In genomic region chr9:98158421-98158820, GRCm38 (mm10) we compare ENCODE assay signal across 16 mouse cellular contexts.
DNase-seq lines count a peak whose midpoint lies in the region; ATAC-seq lines count a peak whose summit lies in the region.
"Had no signal": no experiment of that assay in that cellular context is flagged by ENCODE, and none has a peak within 500 bp of the region (broad histone marks: within the 10 kb centered on the region; RNA-seq: fewer than 3 reads in every experiment).

No protein-coding gene starts in this region.

- DNase-seq in adrenal gland, postnatal 10 days, result peak; percentile 8
- DNase-seq in adrenal gland, postnatal 4 days (ENCODE audit: low spot score in 2 of 2), result no peak
- DNase-seq in frontal cortex, adult 2 months (ENCODE audit: extremely low spot score in 1 of 2, low spot score in 1 of 2), result peak; percentile 17 to 48
- DNase-seq in frontal cortex, postnatal 25 days (ENCODE audit: low spot score in 2 of 2), result no peak
- DNase-seq in layer of hippocampus, adult 9-11 months, result peak; percentile 47
- DNase-seq in layer of hippocampus, postnatal 14 days (ENCODE audit: low spot score in 2 of 2), result no peak
- DNase-seq in brain, embryonic 18.5 days (ENCODE audit: low read depth, low spot score), result peak; percentile 8
- DNase-seq: adrenal gland, adult 8-10 months; cerebellum, postnatal 36 days; gastrocnemius, adult 2 months; heart, postnatal 36 days; kidney, adult 9 months; kidney, postnatal 25 days; liver, postnatal 0 days; lung, postnatal 10 days had no signal

- no peak for ATAC-seq in activated CD4-positive, CD25-positive, alpha-beta regulatory T cell, adult 4 months
- ATAC-seq: liver, postnatal 0 days had no signal

Comparison
In these comparisons a context has a peak if more than half of its experiments do, and no peak if none do; other contexts are left out.
1. DNase-seq: peak in adrenal gland, postnatal 10 days (single experiment), frontal cortex, adult 2 months (2 of 2), layer of hippocampus, adult 9-11 months (single experiment) and brain, embryonic 18.5 days (single experiment); none in adrenal gland, postnatal 4 days (0 of 2), frontal cortex, postnatal 25 days (0 of 2) and layer of hippocampus, postnatal 14 days (0 of 2).